Comparison of ENCODE assay signal across 15 mouse cellular contexts in genomic region chr14:74939355-74939754, GRCm38 (mm10). TPM values are rescaled to one million over a fixed set of nuclear protein-coding genes. Genes with fewer than 3 reads are reported as not detected.
DNase-seq lines count a peak whose midpoint lies in the region; ATAC-seq and TF ChIP-seq lines count a peak whose summit lies in the region.
"Had no signal": no experiment of that assay in that cellular context is flagged by ENCODE, and none has a peak within 500 bp of the region (broad histone marks: within the 10 kb centered on the region; RNA-seq: fewer than 3 reads in every experiment).

No protein-coding gene starts in this region.

- 69% methylated on average over 9 of the region's 9 CpGs for WGBS in heart, embryonic 13.5 days
- 44% methylated on average over 9 of the region's 9 CpGs for WGBS in lung, postnatal 0 days

- no peaks in the 10 kb centered on the region for H3K27me3 ChIP-seq in heart, embryonic 13.5 days (replicated peaks)
- no peaks in the 10 kb centered on the region for H3K27me3 ChIP-seq in lung, postnatal 0 days (replicated peaks; ENCODE audit: insufficient read depth, low read length)
- H3K27me3 ChIP-seq in megakaryocyte, embryonic 14.5 days (replicated peaks) = no peaks in the 10 kb centered on the region
- H3K27me3 ChIP-seq: forebrain, embryonic 15.5 days; neural tube, embryonic 13.5 days had no signal

- peaks cover 16% of the 10 kb centered on the region; the same call in 1 of the 2 replicates for H3K36me3 ChIP-seq in heart, embryonic 13.5 days
- no peaks in the 10 kb centered on the region for H3K36me3 ChIP-seq in lung, postnatal 0 days (ENCODE audit: insufficient read depth, low read length)
- peaks cover 16% of the 10 kb centered on the region for H3K36me3 ChIP-seq in megakaryocyte, embryonic 14.5 days (replicated peaks; ENCODE audit: low read length)
- H3K36me3 ChIP-seq: forebrain, embryonic 15.5 days; G1E; neural tube, embryonic 13.5 days had no signal

- no peaks in the 10 kb centered on the region for H3K9me3 ChIP-seq in heart, embryonic 13.5 days
- no peaks in the 10 kb centered on the region for H3K9me3 ChIP-seq in lung, postnatal 0 days (ENCODE audit: low read length)
- no peaks in the 10 kb centered on the region for H3K9me3 ChIP-seq in megakaryocyte, embryonic 14.5 days
- H3K9me3 ChIP-seq: forebrain, embryonic 15.5 days; G1E; neural tube, embryonic 13.5 days had no signal

- TF ChIP-seq CTCF in lung, postnatal 0 days (IDR thresholded peaks at IDR 0.05) = no peak

- TF ChIP-seq EP300 in lung, postnatal 0 days (IDR thresholded peaks at IDR 0.05) = no peak

- 0 out of 2 replicates have a peak overlapping the region, but pooled peaks have one; percentile 6 for H3K27ac ChIP-seq in heart, embryonic 13.5 days (replicated peaks)
- H3K27ac ChIP-seq in lung, postnatal 0 days (ENCODE audit: low read length) = peak overlapping the region; percentile 15; the same call in 1 of the 2 replicates
- H3K27ac ChIP-seq: forebrain, embryonic 15.5 days; neural tube, embryonic 13.5 days had no signal

- no peak overlapping the region for H3K9ac ChIP-seq in heart, embryonic 13.5 days
- no peak overlapping the region for H3K9ac ChIP-seq in lung, postnatal 0 days (replicated peaks; ENCODE audit: low read depth)
- H3K9ac ChIP-seq: forebrain, embryonic 15.5 days; neural tube, embryonic 13.5 days had no signal

- no peak overlapping the region for H3K4me3 ChIP-seq in heart, embryonic 13.5 days
- no peak overlapping the region for H3K4me3 ChIP-seq in lung, postnatal 0 days (ENCODE audit: low read depth, low read length)
- H3K4me3 ChIP-seq in megakaryocyte, embryonic 14.5 days (replicated peaks) = peak overlapping the region; percentile 71
- H3K4me3 ChIP-seq: forebrain, embryonic 15.5 days; neural tube, embryonic 13.5 days had no signal

- no peak for DNase-seq in heart, adult 11 months
- peak; percentile 35 for DNase-seq in lung, postnatal 0 days (ENCODE audit: low spot score)
- DNase-seq in lung, postnatal 14 days = no peak
- DNase-seq in brain, adult 2 months (ENCODE audit: low read depth, low spot score) = peak; percentile 31
- no peak for DNase-seq in embryo, embryonic 10.5 days (ENCODE audit: low spot score)
- DNase-seq: cerebellum, adult 9-11 months; gastrocnemius, postnatal 14 days; kidney, postnatal 14 days; midbrain, embryonic 14.5 days had no signal

- H3K4me2 ChIP-seq in heart, embryonic 13.5 days = no peak overlapping the region
- H3K4me2 ChIP-seq in lung, postnatal 0 days (replicated peaks; ENCODE audit: low read depth, low read length) = no peak overlapping the region; the same call in 1 of the 2 replicates
- H3K4me2 ChIP-seq: forebrain, embryonic 15.5 days; neural tube, embryonic 13.5 days had no signal

- peaks cover 44% of the 10 kb centered on the region for H3K4me1 ChIP-seq in heart, embryonic 13.5 days
- no peaks in the 10 kb centered on the region for H3K4me1 ChIP-seq in lung, postnatal 0 days (ENCODE audit: insufficient read depth, low read depth, low read length)
- H3K4me1 ChIP-seq in megakaryocyte, embryonic 14.5 days = peaks cover 68% of the 10 kb centered on the region
- H3K4me1 ChIP-seq: forebrain, embryonic 15.5 days had no signal

- no peak for ATAC-seq in heart, embryonic 13.5 days (ENCODE audit: extremely low read depth, insufficient number of reproducible peaks, low FRiP score, low TSS enrichment)
- ATAC-seq in lung, postnatal 0 days = no peak
- no peak for ATAC-seq in frontal cortex, adult (ENCODE audit: low TSS enrichment)
- ATAC-seq: forebrain, embryonic 15.5 days had no signal

RNA-seq across cellular contexts. Expression of gene Lrch1, which starts 8.3 kb away (rescaled TPM):
- 9.1 and 10.4 TPM in 2 replicates for polyA plus RNA-seq in heart, embryonic 13.5 days (2015; fragmentation: Nextera tagmentation; extraction: Ambion mirVana)
- 13.5 and 15.3 TPM in 2 replicates for polyA plus RNA-seq in lung, postnatal 0 days (2015; fragmentation: Nextera tagmentation; extraction: Ambion mirVana)
- polyA plus RNA-seq in megakaryocyte, embryonic 14.5 days (2012; ENCODE audit: insufficient read depth, low replicate concordance) = 1.9 and 2.8 TPM in 2 replicates
- polyA plus RNA-seq: G1E had no signal

Comparison
In these comparisons a context has a peak if more than half of its experiments do, and no peak if none do; other contexts are left out.
1. DNase-seq: peak in lung, postnatal 0 days (single experiment) and brain, adult 2 months (single experiment); none in heart, adult 11 months (single experiment), lung, postnatal 14 days (single experiment) and embryo, embryonic 10.5 days (single experiment).